Mouse (Mus musculus): ENCODE data around the gene Rps15.

DNA sequence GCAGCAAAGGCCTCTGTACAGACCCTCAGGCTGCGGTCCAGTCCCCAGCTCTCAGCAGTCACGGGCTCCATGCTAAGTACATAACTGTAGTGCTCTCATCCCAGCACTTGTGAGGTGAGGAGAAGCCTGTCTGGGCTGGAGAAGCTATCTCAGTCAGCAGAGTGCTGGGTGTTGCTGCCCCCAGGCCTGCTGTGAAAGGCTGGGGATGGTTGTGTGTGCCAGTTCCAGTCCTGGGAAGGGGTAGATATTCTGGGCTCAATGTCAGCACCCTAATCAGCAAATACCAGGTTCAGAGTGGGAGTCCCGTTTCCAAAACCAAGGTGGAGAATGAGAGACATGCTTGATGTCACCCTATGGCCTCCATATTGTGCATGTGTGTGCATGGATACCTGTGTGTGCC is 49.6 kb upstream of the Rps15 start:
- no peak for TF ChIP-seq EP300 (IDR thresholded peaks at IDR 0.05; ENCODE audit: low read depth)
- no peak for TF ChIP-seq CTCF (IDR thresholded peaks at IDR 0.05; ENCODE audit: low read depth)

All from liver, embryonic 14.5 days (tissue).